Mouse (Mus musculus): ENCODE measurements around the gene Pigq. TPM values are rescaled to one million over a fixed set of nuclear protein-coding genes. Genes with fewer than 3 reads are reported as not detected.
A peak's percentile ranks its signal among the peaks of the same experiment; 100 is the strongest.

Gene Pigq
- polyA plus RNA-seq (2012; fragmentation: generic; extraction: Trizol) = 46.3 TPM

GRCm38 (mm10) chr17:25944366-25945163, at the start of gene Pigq, which contains the start of gene Nhlrc4:
Pigq (minus strand) TSS chr17:25944936.
Nhlrc4 (minus strand) TSS chr17:25944961.
- peaks cover 21% of the 10 kb centered on the region for H3K27me3 ChIP-seq (ENCODE audit: control insufficient read depth, insufficient read depth, insufficient read length)
- peak within 1 kb of the TSS; percentile 12 for H3K4me2 ChIP-seq (ENCODE audit: low read depth)
- no peak for TF ChIP-seq E2F4 (IDR thresholded peaks at IDR 0.05; ENCODE audit: insufficient read depth)
- H3K4me3 ChIP-seq = no peak within 1 kb of the TSS
- H3K36me3 ChIP-seq (ENCODE audit: control insufficient read depth, insufficient read depth) = no peaks in the 10 kb centered on the region
- peaks cover 12% of the 10 kb centered on the region for H3K79me2 ChIP-seq (ENCODE audit: control insufficient read depth, insufficient read depth)
- H3ac ChIP-seq (ENCODE audit: control insufficient read depth, insufficient read length) = no peak within 1 kb of the TSS

GRCm38 (mm10) chr17:25993489-25993888, 48.8 kb upstream of the Pigq start:
- TF ChIP-seq POLR2A (IDR thresholded peaks at IDR 0.05; ENCODE audit: insufficient read length, low read depth) (no peak), MYOD1 (IDR thresholded peaks at IDR 0.05; ENCODE audit: control insufficient read depth in 1 of 3, insufficient read length in 2 of 3, low read depth in 2 of 3) (no peak), MAX (IDR thresholded peaks at IDR 0.05; ENCODE audit: low read depth) (no peak), POLR2AphosphoS2 (IDR thresholded peaks at IDR 0.05; ENCODE audit: insufficient read length, low read depth) (no peak), CEBPB (IDR thresholded peaks at IDR 0.05; ENCODE audit: insufficient read depth, poor library complexity, severe bottlenecking) (no peak), REST (IDR thresholded peaks at IDR 0.05; ENCODE audit: insufficient read depth, insufficient read length) (no peak), USF1 (IDR thresholded peaks at IDR 0.05; ENCODE audit: low read depth) (no peak), TCF3 (IDR thresholded peaks at IDR 0.05; ENCODE audit: insufficient read length, low read depth) (no peak), E2F4 (IDR thresholded peaks at IDR 0.05; ENCODE audit: insufficient read depth) (no peak), MYOG (IDR thresholded peaks at IDR 0.05; ENCODE audit: control insufficient read depth in 1 of 3, insufficient read depth in 1 of 3, insufficient read length in 2 of 3, low read depth in 2 of 3) (no peak), TCF12 (IDR thresholded peaks at IDR 0.05; ENCODE audit: insufficient read depth, poor library complexity, severe bottlenecking) (no peak), SRF (IDR thresholded peaks at IDR 0.05; ENCODE audit: control insufficient read depth, insufficient read length, low read depth) (no peak)
- Histone ChIP-seq H3K27me3 (ENCODE audit: control insufficient read depth, insufficient read depth, insufficient read length) (no peaks in the 10 kb centered on the region), H3K4me2 (ENCODE audit: low read depth) (no peak overlapping the region), H3K79me2 (ENCODE audit: control insufficient read depth, insufficient read depth) (no peaks in the 10 kb centered on the region), H3K4me3 (no peak overlapping the region), H3ac (ENCODE audit: control insufficient read depth, insufficient read length) (no peak overlapping the region), H3K36me3 (ENCODE audit: control insufficient read depth, insufficient read depth) (peaks cover 9% of the 10 kb centered on the region)

- no peaks in the 10 kb centered on the region for H3K79me2 ChIP-seq (ENCODE audit: control insufficient read depth, insufficient read depth)
These were observed 47.5 kb upstream of the Pigq start for GRCm38 (mm10) chr17:25992274-25992673.

GRCm38 (mm10) chr17:25990331-25990730, 45.6 kb upstream of the Pigq start:
- H3ac ChIP-seq (ENCODE audit: control insufficient read depth, insufficient read length) = no peak overlapping the region
- H3K27me3 ChIP-seq (ENCODE audit: control insufficient read depth, insufficient read depth, insufficient read length) = no peaks in the 10 kb centered on the region
- no peaks in the 10 kb centered on the region for H3K79me2 ChIP-seq (ENCODE audit: control insufficient read depth, insufficient read depth)
- H3K4me2 ChIP-seq (ENCODE audit: low read depth) = no peak overlapping the region
- no peak overlapping the region for H3K4me3 ChIP-seq
- H3K36me3 ChIP-seq (ENCODE audit: control insufficient read depth, insufficient read depth) = peaks cover 4% of the 10 kb centered on the region
- TF ChIP-seq TCF12 (IDR thresholded peaks at IDR 0.05; ENCODE audit: insufficient read depth, poor library complexity, severe bottlenecking) (no peak), E2F4 (IDR thresholded peaks at IDR 0.05; ENCODE audit: insufficient read depth) (no peak), MYOD1 (IDR thresholded peaks at IDR 0.05; ENCODE audit: control insufficient read depth in 1 of 3, insufficient read length in 2 of 3, low read depth in 2 of 3) (no peak), MYOG (IDR thresholded peaks at IDR 0.05; ENCODE audit: control insufficient read depth in 1 of 3, insufficient read depth in 1 of 3, insufficient read length in 2 of 3, low read depth in 2 of 3) (no peak), REST (IDR thresholded peaks at IDR 0.05; ENCODE audit: insufficient read depth, insufficient read length) (no peak), CEBPB (IDR thresholded peaks at IDR 0.05; ENCODE audit: insufficient read depth, poor library complexity, severe bottlenecking) (no peak), MAX (IDR thresholded peaks at IDR 0.05; ENCODE audit: low read depth) (no peak), POLR2A (IDR thresholded peaks at IDR 0.05; ENCODE audit: insufficient read length, low read depth) (no peak), POLR2AphosphoS2 (IDR thresholded peaks at IDR 0.05; ENCODE audit: insufficient read length, low read depth) (no peak), SRF (IDR thresholded peaks at IDR 0.05; ENCODE audit: control insufficient read depth, insufficient read length, low read depth) (no peak), TCF3 (IDR thresholded peaks at IDR 0.05; ENCODE audit: insufficient read length, low read depth) (no peak), USF1 (IDR thresholded peaks at IDR 0.05; ENCODE audit: low read depth) (no peak)

More at GRCm38 (mm10) chr17:25992274-25992673, 47.5 kb upstream of the Pigq start:
- TF ChIP-seq MAX (IDR thresholded peaks at IDR 0.05; ENCODE audit: low read depth) = no peak
- TF ChIP-seq REST (IDR thresholded peaks at IDR 0.05; ENCODE audit: insufficient read depth, insufficient read length) = no peak
- no peak for TF ChIP-seq TCF12 (IDR thresholded peaks at IDR 0.05; ENCODE audit: insufficient read depth, poor library complexity, severe bottlenecking)
- no peak for TF ChIP-seq SRF (IDR thresholded peaks at IDR 0.05; ENCODE audit: control insufficient read depth, insufficient read length, low read depth)
- TF ChIP-seq TCF3 (IDR thresholded peaks at IDR 0.05; ENCODE audit: insufficient read length, low read depth) = no peak
- no peak for TF ChIP-seq MYOG (IDR thresholded peaks at IDR 0.05; ENCODE audit: control insufficient read depth in 1 of 3, insufficient read depth in 1 of 3, insufficient read length in 2 of 3, low read depth in 2 of 3)
- no peak for TF ChIP-seq POLR2AphosphoS2 (IDR thresholded peaks at IDR 0.05; ENCODE audit: insufficient read length, low read depth)
- TF ChIP-seq E2F4 (IDR thresholded peaks at IDR 0.05; ENCODE audit: insufficient read depth) = no peak
- TF ChIP-seq CEBPB (IDR thresholded peaks at IDR 0.05; ENCODE audit: insufficient read depth, poor library complexity, severe bottlenecking) = no peak
- TF ChIP-seq USF1 (IDR thresholded peaks at IDR 0.05; ENCODE audit: low read depth) = no peak
- TF ChIP-seq MYOD1 (IDR thresholded peaks at IDR 0.05; ENCODE audit: control insufficient read depth in 1 of 3, insufficient read length in 2 of 3, low read depth in 2 of 3) = no peak
- no peak for TF ChIP-seq POLR2A (IDR thresholded peaks at IDR 0.05; ENCODE audit: insufficient read length, low read depth)
- Histone ChIP-seq H3K36me3 (ENCODE audit: control insufficient read depth, insufficient read depth) (peaks cover 4% of the 10 kb centered on the region), H3K27me3 (ENCODE audit: control insufficient read depth, insufficient read depth, insufficient read length) (no peaks in the 10 kb centered on the region), H3ac (ENCODE audit: control insufficient read depth, insufficient read length) (no peak overlapping the region), H3K4me2 (ENCODE audit: low read depth) (no peak overlapping the region), H3K4me3 (no peak overlapping the region)

Measured in myocyte (in vitro differentiated cells).